Mouse (Mus musculus): Measurements from ENCODE around the gene Hs3st3b1. TPM values are rescaled to one million over a fixed set of nuclear protein-coding genes. Genes with fewer than 3 reads are reported as not detected.

Hs3st3b1 gene
- polyA plus RNA-seq, 1 experiment from 2014 or later = 1.00 TPM

- 22% methylated on average over 1 of the region's 1 CpGs for WGBS
- ATAC-seq (ENCODE audit: borderline replicate concordance, extremely low read depth, low FRiP score, low TSS enrichment) = no peak
- no peak overlapping the region for H3K9ac ChIP-seq
These were observed 59.3 kb downstream of the Hs3st3b1 start for GRCm38 (mm10) chr11:63862746-63863145.

GRCm38 (mm10) chr11:63861982-63862381 lies 60.1 kb downstream of the Hs3st3b1 start:
- no peak overlapping the region for H3K27ac ChIP-seq
- no peak overlapping the region for H3K9ac ChIP-seq
- H3K4me3 ChIP-seq = no peak overlapping the region
- H3K4me1 ChIP-seq = 0 out of 2 replicates have a peak, but pooled peaks cover 5% of the 10 kb centered on the region
- H3K9me3 ChIP-seq = no peaks in the 10 kb centered on the region
- ATAC-seq (ENCODE audit: borderline replicate concordance, extremely low read depth, low FRiP score, low TSS enrichment) = no peak
- H3K27me3 ChIP-seq = no peaks in the 10 kb centered on the region; the same call in 1 of the 2 replicates
- no peaks in the 10 kb centered on the region for H3K36me3 ChIP-seq
- WGBS = 40% methylated on average over 1 of the region's 1 CpGs
- H3K4me2 ChIP-seq = no peak overlapping the region

More at GRCm38 (mm10) chr11:63862746-63863145, 59.3 kb downstream of the Hs3st3b1 start:
- H3K4me1 ChIP-seq = 0 out of 2 replicates have a peak, but pooled peaks cover 5% of the 10 kb centered on the region
- no peak overlapping the region for H3K27ac ChIP-seq
- no peaks in the 10 kb centered on the region for H3K36me3 ChIP-seq
- H3K27me3 ChIP-seq = no peaks in the 10 kb centered on the region; the same call in 1 of the 2 replicates
- no peak overlapping the region for H3K4me3 ChIP-seq
- H3K9me3 ChIP-seq = no peaks in the 10 kb centered on the region
- no peak overlapping the region for H3K4me2 ChIP-seq

- ATAC-seq (ENCODE audit: borderline replicate concordance, extremely low read depth, low FRiP score, low TSS enrichment) = no peak
- no peaks in the 10 kb centered on the region for H3K27me3 ChIP-seq
- H3K4me1 ChIP-seq = no peaks in the 10 kb centered on the region
- H3K4me2 ChIP-seq = no peak overlapping the region
- no peaks in the 10 kb centered on the region for H3K36me3 ChIP-seq
- WGBS = 77% methylated on average over 6 of the region's 6 CpGs
- H3K9ac ChIP-seq = no peak overlapping the region
- no peak overlapping the region for H3K27ac ChIP-seq
- H3K4me3 ChIP-seq = no peak overlapping the region
- no peaks in the 10 kb centered on the region for H3K9me3 ChIP-seq
These were observed 70.9 kb downstream of the Hs3st3b1 start for GRCm38 (mm10) chr11:63851041-63851730.

- Histone ChIP-seq H3K36me3 (no peaks in the 10 kb centered on the region), H3K4me2 (no peak overlapping the region), H3K9ac (no peak overlapping the region), H3K4me1 (no peaks in the 10 kb centered on the region), H3K27me3 (no peaks in the 10 kb centered on the region), H3K27ac (no peak overlapping the region), H3K4me3 (no peak overlapping the region), H3K9me3 (no peaks in the 10 kb centered on the region)
- no peak for ATAC-seq (ENCODE audit: borderline replicate concordance, extremely low read depth, low FRiP score, low TSS enrichment)
- 78% methylated on average over 4 of the region's 4 CpGs for WGBS
These were observed 71.8 kb downstream of the Hs3st3b1 start for GRCm38 (mm10) chr11:63850261-63850660.

- no peak for ATAC-seq (ENCODE audit: borderline replicate concordance, extremely low read depth, low FRiP score, low TSS enrichment)
- H3K36me3 ChIP-seq = no peaks in the 10 kb centered on the region
- WGBS = no CpG with 5 or more reads among the region's 6 CpGs
- no peak overlapping the region for H3K27ac ChIP-seq
- no peak overlapping the region for H3K4me2 ChIP-seq
- H3K27me3 ChIP-seq = no peaks in the 10 kb centered on the region
- no peaks in the 10 kb centered on the region for H3K4me1 ChIP-seq
- H3K9ac ChIP-seq = no peak overlapping the region
- no peaks in the 10 kb centered on the region for H3K9me3 ChIP-seq
- H3K4me3 ChIP-seq = no peak overlapping the region
These were observed 76.7 kb downstream of the Hs3st3b1 start for GRCm38 (mm10) chr11:63845379-63845778.

- no peak for ATAC-seq (ENCODE audit: borderline replicate concordance, extremely low read depth, low FRiP score, low TSS enrichment)
- no peaks in the 10 kb centered on the region for H3K36me3 ChIP-seq
- WGBS = 37% methylated on average over 8 of the region's 8 CpGs
These were observed 77.4 kb downstream of the Hs3st3b1 start for GRCm38 (mm10) chr11:63844701-63845100.

GRCm38 (mm10) chr11:63837526-63837925 lies 84.6 kb downstream of the Hs3st3b1 start:
- ATAC-seq (ENCODE audit: borderline replicate concordance, extremely low read depth, low FRiP score, low TSS enrichment) = no peak
- Histone ChIP-seq H3K27me3 (0 out of 2 replicates have a peak, but pooled peaks cover 6% of the 10 kb centered on the region), H3K4me1 (0 out of 2 replicates have a peak, but pooled peaks cover 3% of the 10 kb centered on the region), H3K4me3 (no peak overlapping the region), H3K9me3 (no peaks in the 10 kb centered on the region), H3K36me3 (no peaks in the 10 kb centered on the region), H3K27ac (no peak overlapping the region), H3K4me2 (peak overlapping the region; percentile 14), H3K9ac (no peak overlapping the region)
- WGBS = 20% methylated on average over 13 of the region's 13 CpGs

More at GRCm38 (mm10) chr11:63844701-63845100, 77.4 kb downstream of the Hs3st3b1 start:
- H3K4me3 ChIP-seq = no peak overlapping the region
- no peaks in the 10 kb centered on the region for H3K9me3 ChIP-seq
- no peaks in the 10 kb centered on the region for H3K27me3 ChIP-seq
- H3K4me2 ChIP-seq = no peak overlapping the region
- H3K27ac ChIP-seq = no peak overlapping the region
- H3K9ac ChIP-seq = no peak overlapping the region
- no peaks in the 10 kb centered on the region for H3K4me1 ChIP-seq

Other genes with a start within 250 kb of the Hs3st3b1 start
- gene Cox10, start 157.2 kb upstream of the Hs3st3b1 start, polyA plus RNA-seq (2015; fragmentation: Nextera tagmentation; extraction: Ambion mirVana) = 20.5 and 21.4 TPM in 2 replicates

Measured in lung, embryonic 15.5 days (tissue).